8 mouse cellular contexts compared by ENCODE assay signal in genomic region chr1:152089526-152089925, GRCm38 (mm10). TPM values are rescaled to one million over a fixed set of nuclear protein-coding genes. Genes with fewer than 3 reads are reported as not detected.
DNase-seq lines count a peak whose midpoint lies in the region; ATAC-seq and TF ChIP-seq lines count a peak whose summit lies in the region.

No protein-coding gene starts in this region.

- peak; percentile 59 for DNase-seq in cerebellum, adult 11 months
- DNase-seq in frontal cortex, postnatal 10 days (ENCODE audit: low spot score in 2 of 2) = peak; percentile 36 to 54
- DNase-seq in hindbrain, postnatal 0 days (ENCODE audit: low spot score) = peak; percentile 67
- DNase-seq in left cerebral cortex, postnatal 36 days (ENCODE audit: low spot score in 2 of 2) = peak; percentile 65 to 76
- peak; percentile 96 for DNase-seq in midbrain, embryonic 11.5 days (ENCODE audit: low spot score, missing footprints)
- DNase-seq in spleen, adult 2 months (ENCODE audit: low read depth in 1 of 2, low spot score in 2 of 2) = no peak

- H3K4me1 ChIP-seq in bone marrow macrophage, adult 2 months (ENCODE audit: control insufficient read depth, insufficient read depth, low read length) = peaks cover 15% of the 10 kb centered on the region
- H3K4me1 ChIP-seq in hindbrain, postnatal 0 days (ENCODE audit: insufficient read depth, low read length) = peaks cover 31% of the 10 kb centered on the region
- peaks cover 33% of the 10 kb centered on the region for H3K4me1 ChIP-seq in midbrain, embryonic 11.5 days (ENCODE audit: control insufficient read depth, insufficient read depth, low read length)
- H3K4me1 ChIP-seq in spleen, adult 2 months (ENCODE audit: control insufficient read depth, insufficient read depth, insufficient read length) = peaks cover 7% of the 10 kb centered on the region; the same call in 1 of the 2 replicates

- no peaks in the 10 kb centered on the region for H3K27me3 ChIP-seq in hindbrain, postnatal 0 days (ENCODE audit: insufficient read depth, low read length)
- H3K27me3 ChIP-seq in midbrain, embryonic 11.5 days (ENCODE audit: control insufficient read depth, insufficient read depth, low read length) = no peaks in the 10 kb centered on the region
- peaks cover 11% of the 10 kb centered on the region for H3K27me3 ChIP-seq in spleen, adult 2 months (ENCODE audit: control insufficient read depth, insufficient read depth, low read length)

- WGBS in hindbrain, postnatal 0 days = under 1% methylated on average over 22 of the region's 25 CpGs
- 0% methylated on average over 23 of the region's 25 CpGs for WGBS in midbrain, embryonic 11.5 days
- 3% methylated on average over 25 of the region's 25 CpGs for WGBS in spleen, adult 2 months

- H3K4me2 ChIP-seq in hindbrain, postnatal 0 days (ENCODE audit: low read depth, low read length) = peak overlapping the region; percentile 91
- peak overlapping the region; percentile 77 for H3K4me2 ChIP-seq in midbrain, embryonic 11.5 days

- H3K36me3 ChIP-seq in hindbrain, postnatal 0 days (ENCODE audit: insufficient read depth, low read length) = no peaks in the 10 kb centered on the region
- H3K36me3 ChIP-seq in midbrain, embryonic 11.5 days (ENCODE audit: control insufficient read depth, insufficient read depth, low read length) = no peaks in the 10 kb centered on the region
- no peaks in the 10 kb centered on the region for H3K36me3 ChIP-seq in spleen, adult 2 months (ENCODE audit: control insufficient read depth, insufficient read depth, low read length)

- no peak for TF ChIP-seq CTCF in bone marrow macrophage, adult 2 months (IDR thresholded peaks at IDR 0.05; ENCODE audit: low read depth, low read length)
- TF ChIP-seq CTCF in hindbrain, postnatal 0 days (IDR thresholded peaks at IDR 0.05; ENCODE audit: low read depth) = no peak
- no peak for TF ChIP-seq CTCF in spleen, adult 2 months (IDR thresholded peaks at IDR 0.05; ENCODE audit: extremely low read depth, insufficient read depth, insufficient read length, insufficient replicate concordance)

- no peaks in the 10 kb centered on the region for H3K9me3 ChIP-seq in hindbrain, postnatal 0 days (ENCODE audit: low read length)
- no peaks in the 10 kb centered on the region for H3K9me3 ChIP-seq in midbrain, embryonic 11.5 days (ENCODE audit: control insufficient read depth, low read length)

- no peak for TF ChIP-seq POLR2A in bone marrow macrophage, adult 2 months (IDR thresholded peaks at IDR 0.05; ENCODE audit: borderline replicate concordance, low read depth, low read length)
- no peak for TF ChIP-seq POLR2A in spleen, adult 2 months (IDR thresholded peaks at IDR 0.05; ENCODE audit: low read depth, low read length)

- no peak for ATAC-seq in cerebellum, adult (ENCODE audit: insufficient number of reproducible peaks, low FRiP score, low TSS enrichment)
- ATAC-seq in hindbrain, postnatal 0 days = peak; percentile 36
- ATAC-seq in midbrain, embryonic 11.5 days (ENCODE audit: low FRiP score) = peak; percentile 40

- H3K9ac ChIP-seq in hindbrain, postnatal 0 days (replicated peaks; ENCODE audit: low read length) = peak overlapping the region; percentile 93
- peak overlapping the region; percentile 93 for H3K9ac ChIP-seq in midbrain, embryonic 11.5 days (ENCODE audit: low read length)

- no peak overlapping the region; the same call in 1 of the 2 replicates for H3K27ac ChIP-seq in bone marrow macrophage, adult 2 months (ENCODE audit: insufficient read depth, low read depth, low read length)
- H3K27ac ChIP-seq in hindbrain, postnatal 0 days = peak overlapping the region; percentile 96
- H3K27ac ChIP-seq in midbrain, embryonic 11.5 days (ENCODE audit: low read depth, low read length) = peak overlapping the region; percentile 94
- peak overlapping the region; percentile 56; the same call in 1 of the 2 replicates for H3K27ac ChIP-seq in spleen, adult 2 months (ENCODE audit: insufficient read depth, low read length)

- peak overlapping the region; percentile 80 for H3K4me3 ChIP-seq in bone marrow macrophage, adult 2 months (ENCODE audit: insufficient read depth, low read length)
- H3K4me3 ChIP-seq in hindbrain, postnatal 0 days (ENCODE audit: low read length) = peak overlapping the region; percentile 90
- H3K4me3 ChIP-seq in midbrain, embryonic 11.5 days (ENCODE audit: low read depth, low read length) = peak overlapping the region; percentile 91
- H3K4me3 ChIP-seq in spleen, adult 2 months (ENCODE audit: extremely low read depth, insufficient read depth, insufficient read length) = peak overlapping the region; percentile 62

- intact Hi-C loops in left cerebral cortex, postnatal 36 days (cut with DNase I) = loop anchor here (2.0 to 5.0 kb wide), 3 partner anchors 91 to 278 kb away; no protein-coding TSS in a partner anchor

RNA-seq across cellular contexts. Expression of gene 1700025G04Rik, which starts 0.4 kb away (rescaled TPM):
- 44.4 and 45.8 TPM in 2 replicates for polyA plus RNA-seq in bone marrow macrophage, adult 2 months (2012; ENCODE audit: insufficient read depth, insufficient read length, missing spikeins)
- 19.9 and 32.4 TPM in 2 replicates for total RNA-seq in hindbrain, postnatal 0 days (2014; rRNA removed)
- polyA plus RNA-seq in hindbrain, postnatal 0 days (2015; fragmentation: Nextera tagmentation; extraction: Ambion mirVana) = 22.5 and 24.9 TPM in 2 replicates
- 10 to 100 TPM; 70.8 to 75.8 TPM for total RNA-seq in left cerebral cortex, postnatal 36 days (2021)
- 32.4 and 35.2 TPM in 2 replicates for polyA plus RNA-seq in midbrain, embryonic 11.5 days (2014; fragmentation: Nextera tagmentation; extraction: Ambion mirVana)
- polyA plus RNA-seq in spleen, adult 2 months (2012; rRNA removed) = 0.99 and 1.0 TPM in 2 replicates

Comparison
In these comparisons a context has a peak if more than half of its experiments do, and no peak if none do; other contexts are left out.
1. DNase-seq: peak in cerebellum, adult 11 months (single experiment), frontal cortex, postnatal 10 days (2 of 2), hindbrain, postnatal 0 days (single experiment), left cerebral cortex, postnatal 36 days (2 of 2) and midbrain, embryonic 11.5 days (single experiment); none in spleen, adult 2 months (0 of 2).
2. RNA of gene 1700025G04Rik, which starts 0.4 kb away (polyA plus RNA-seq): 44.4 to 45.8 TPM in bone marrow macrophage, adult 2 months, 32.4 to 35.2 TPM in midbrain, embryonic 11.5 days and 22.5 to 24.9 TPM in hindbrain, postnatal 0 days; 0.99 to 1.0 TPM in spleen, adult 2 months; every median in the first group is over 10 times any median in the second.
3. Peak in every context shown above with its lines, with median percentiles within 50 percentile points of each other: H3K4me3 ChIP-seq.